Mouse (Mus musculus): Measurements from ENCODE around the gene Iba57.

DNA sequence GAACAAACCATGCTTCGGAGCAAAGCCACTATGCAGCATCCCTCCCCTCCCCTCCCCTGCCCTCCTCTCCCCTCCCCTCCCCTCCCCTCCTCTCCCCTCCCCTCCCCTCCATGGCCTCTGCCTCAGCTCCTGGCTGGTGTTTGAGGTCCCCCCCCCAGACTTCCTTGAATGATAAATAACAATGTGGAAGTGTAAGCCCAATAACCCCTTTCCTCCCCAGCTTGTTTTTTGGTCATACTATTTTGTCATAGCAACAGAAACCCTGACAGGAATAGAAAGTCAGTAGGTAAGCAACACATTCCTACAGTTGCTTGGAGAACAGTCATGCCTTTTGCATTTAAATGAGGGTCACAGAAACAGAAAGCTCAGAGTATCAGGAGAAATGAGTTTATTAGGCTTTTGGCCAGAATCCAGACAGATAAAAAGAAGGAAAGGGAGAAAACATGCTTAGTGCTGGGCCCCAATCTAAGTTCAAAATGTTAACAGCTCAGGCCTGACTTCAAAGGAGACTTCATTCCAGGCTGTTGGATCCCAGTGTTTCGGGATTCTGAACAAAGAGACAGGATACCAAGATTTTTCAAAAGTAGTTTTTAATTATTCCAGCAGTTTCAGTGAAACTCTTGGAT is 2.2 kb upstream of the Iba57 start:
- no peak for TF ChIP-seq CTCF (IDR thresholded peaks at IDR 0.05; ENCODE audit: low read depth)
- TF ChIP-seq EP300 (optimal IDR thresholded peaks at IDR 0.05): no peak

All from stomach, postnatal 0 days (tissue).